Mouse (Mus musculus) CH12.LX (cell line): Measurements from ENCODE around the gene Med29. TPM values are rescaled to one million over a fixed set of nuclear protein-coding genes. Genes with fewer than 3 reads are reported as not detected.

Experiments
- DNase-seq: peaks from one replicate; pipeline ENCODE4 v3.0.0-alpha.2; 2013; ENCODE audit errors: extremely low read depth
- H3K27ac ChIP-seq: 2 replicates; pipeline ENCODE4 v1.5.1; 2012; ENCODE audit warnings: low read depth, mild to moderate bottlenecking, control low read depth, moderate library complexity; ENCODE audit not compliant: insufficient read depth
- H3K27me3 ChIP-seq: replicated peaks from 2 replicates; pipeline ENCODE3; 2012; ENCODE audit warnings: inconsistent platforms
- H3K36me3 ChIP-seq, 2 experiments: replicated peaks in 1 of 2; 2 replicates each; pipeline versions ENCODE3 to v1.6.1; 2012; ENCODE audit warnings: inconsistent platforms in 1 of 2, low read length in 1 of 2, mild to moderate bottlenecking in 1 of 2, mixed read lengths in 1 of 2, moderate library complexity in 1 of 2; ENCODE audit not compliant: control insufficient read depth in 1 of 2, insufficient read depth in 1 of 2
- H3K4me1 ChIP-seq, 2 experiments: 2 replicates each; pipeline ENCODE4 v1.6.1; 2012; ENCODE audit warnings: inconsistent platforms in 1 of 2, moderate library complexity in 1 of 2; ENCODE audit not compliant: insufficient read depth in 2 of 2, control insufficient read depth in 1 of 2
- H3K4me2 ChIP-seq: 2 replicates; pipeline ENCODE4 v1.6.1; 2012; ENCODE audit warnings: low read depth, mild to moderate bottlenecking, control low read depth; ENCODE audit not compliant: poor library complexity, insufficient read depth, severe bottlenecking
- H3K4me3 ChIP-seq, 3 experiments: fragments of 150-350 bp in 1 of 3; sonication (generic) in 1 of 3; replicated peaks in 1 of 3; 2 replicates each; pipeline versions ENCODE3 to v1.5.1; 2011 to 2012; ENCODE audit warnings: low read depth in 2 of 3, low read length in 2 of 3, mild to moderate bottlenecking in 2 of 3, moderate library complexity in 2 of 3, control low read depth in 1 of 3, improper control_type of control experiment in 1 of 3, inconsistent platforms in 1 of 3, mixed read lengths in 1 of 3; ENCODE audit not compliant: poor library complexity in 1 of 3
- H3K79me2 ChIP-seq: replicated peaks from 2 replicates; pipeline ENCODE4 v1.6.1; 2012; ENCODE audit warnings: mild to moderate bottlenecking, moderate library complexity; ENCODE audit not compliant: control insufficient read depth, poor library complexity, insufficient read depth, severe bottlenecking; ENCODE audit errors: extremely low read depth
- H3K9ac ChIP-seq: 2 replicates; pipeline ENCODE4 v1.6.1; 2012; ENCODE audit warnings: low read depth, mild to moderate bottlenecking, control low read depth, moderate library complexity; ENCODE audit not compliant: insufficient read depth
- H3K9me3 ChIP-seq: replicated peaks from 2 replicates; pipeline ENCODE3; 2012; ENCODE audit warnings: low read length, inconsistent platforms, mixed read lengths
- BHLHE40 ChIP-seq: IDR thresholded peaks from 2 replicates; pipeline ENCODE4 v1.6.1; 2011; ENCODE audit warnings: mild to moderate bottlenecking, low read depth, low read length, improper control_type of control experiment
- CHD1 ChIP-seq: IDR thresholded peaks from 2 replicates; pipeline ENCODE4 v1.6.1; 2012; ENCODE audit warnings: low read depth, low read length, improper control_type of control experiment, inconsistent platforms
- CHD2 ChIP-seq: IDR thresholded peaks from 2 replicates; pipeline ENCODE4 v1.6.1; 2011; ENCODE audit warnings: low read length, improper control_type of control experiment
- CTCF ChIP-seq, 2 experiments: IDR thresholded peaks in 1 of 2; conservative IDR thresholded peaks in 1 of 2; 2 replicates each; pipeline ENCODE4 v1.5.1; 2011 to 2012; ENCODE audit warnings: low read depth in 2 of 2, low read length in 2 of 2, improper control_type of control experiment in 1 of 2, inconsistent platforms in 1 of 2, mild to moderate bottlenecking in 1 of 2, moderate library complexity in 1 of 2
- E2F4 ChIP-seq: IDR thresholded peaks from 2 replicates; pipeline ENCODE4 v1.6.1; 2011; ENCODE audit warnings: low read depth, low read length, improper control_type of control experiment; ENCODE audit not compliant: insufficient replicate concordance
- ELF1 ChIP-seq: IDR thresholded peaks from 2 replicates; pipeline ENCODE4 v1.6.1; 2014; ENCODE audit warnings: low read depth, mild to moderate bottlenecking, inconsistent platforms, low read length, improper control_type of control experiment
- EP300 ChIP-seq: IDR thresholded peaks from 2 replicates; pipeline ENCODE4 v1.6.1; 2011; ENCODE audit warnings: low read length, improper control_type of control experiment
- ETS1 ChIP-seq: conservative IDR thresholded peaks from 2 replicates; pipeline ENCODE4 v1.6.1; 2012; ENCODE audit warnings: low read depth, mild to moderate bottlenecking, inconsistent platforms, low read length, improper control_type of control experiment, moderate library complexity
- GABPA ChIP-seq: IDR thresholded peaks from 2 replicates; pipeline ENCODE4 v1.6.1; 2012; ENCODE audit warnings: low read depth, low read length, improper control_type of control experiment, inconsistent platforms; ENCODE audit not compliant: insufficient replicate concordance
- HCFC1 ChIP-seq: IDR thresholded peaks from 2 replicates; pipeline ENCODE4 v1.6.1; 2012; ENCODE audit warnings: low read depth, mild to moderate bottlenecking, inconsistent platforms, low read length, improper control_type of control experiment
- IRF4 ChIP-seq: IDR thresholded peaks from 2 replicates; pipeline ENCODE4 v1.6.1; 2014; ENCODE audit warnings: low read depth, mild to moderate bottlenecking, inconsistent platforms, low read length, improper control_type of control experiment
- JUN ChIP-seq: IDR thresholded peaks from 2 replicates; pipeline ENCODE4 v1.6.1; 2011; ENCODE audit warnings: low read depth, mild to moderate bottlenecking, low read length, improper control_type of control experiment, moderate library complexity; ENCODE audit not compliant: insufficient read depth
- JUND ChIP-seq: conservative IDR thresholded peaks from 2 replicates; pipeline ENCODE4 v1.6.1; 2011; ENCODE audit warnings: low read depth, low read length, improper control_type of control experiment
- KAT2A ChIP-seq: IDR thresholded peaks from 2 replicates; pipeline ENCODE4 v1.6.1; 2012; ENCODE audit warnings: low read length, improper control_type of control experiment, inconsistent platforms; ENCODE audit not compliant: insufficient replicate concordance
- MAFK ChIP-seq: IDR thresholded peaks from 2 replicates; pipeline ENCODE4 v1.6.1; 2011; ENCODE audit warnings: low read length, improper control_type of control experiment; ENCODE audit not compliant: insufficient replicate concordance
- MAX ChIP-seq: IDR thresholded peaks from 2 replicates; pipeline ENCODE4 v1.6.1; 2011; ENCODE audit warnings: low read length, improper control_type of control experiment
- MAZ ChIP-seq: IDR thresholded peaks from 2 replicates; pipeline ENCODE4 v1.6.1; 2012; ENCODE audit warnings: low read depth, mild to moderate bottlenecking, inconsistent platforms, low read length, improper control_type of control experiment, moderate library complexity
- MEF2A ChIP-seq: IDR thresholded peaks from 2 replicates; pipeline ENCODE4 v1.6.1; 2014; ENCODE audit warnings: low read depth, mild to moderate bottlenecking, inconsistent platforms, low read length, improper control_type of control experiment, borderline replicate concordance
- MXI1 ChIP-seq: IDR thresholded peaks from 2 replicates; pipeline ENCODE4 v1.6.1; 2011; ENCODE audit warnings: mild to moderate bottlenecking, low read depth, low read length, improper control_type of control experiment
- MYC ChIP-seq: IDR thresholded peaks from 2 replicates; pipeline ENCODE4 v1.6.1; 2011; ENCODE audit warnings: low read depth, mild to moderate bottlenecking, improper control_type of control experiment, low read length
- NELFE ChIP-seq: IDR thresholded peaks from 2 replicates; pipeline ENCODE4 v1.6.1; 2011; ENCODE audit warnings: low read depth, low read length, improper control_type of control experiment
- NRF1 ChIP-seq: IDR thresholded peaks from 2 replicates; pipeline ENCODE4 v1.6.1; 2014; ENCODE audit warnings: low read depth, mild to moderate bottlenecking, inconsistent platforms, low read length, improper control_type of control experiment, moderate library complexity
- PAX5 ChIP-seq: IDR thresholded peaks from 2 replicates; pipeline ENCODE4 v1.6.1; 2012; ENCODE audit warnings: low read length, inconsistent platforms, mixed read lengths
- POLR2A ChIP-seq: IDR thresholded peaks from 2 replicates; pipeline ENCODE4 v1.6.1; 2011; ENCODE audit warnings: low read depth, mild to moderate bottlenecking, improper control_type of control experiment, low read length
- POLR2AphosphoS2 ChIP-seq: IDR thresholded peaks from 2 replicates; pipeline ENCODE4 v1.6.1; 2011; ENCODE audit warnings: low read depth, low read length, improper control_type of control experiment
- RAD21 ChIP-seq: IDR thresholded peaks from 2 replicates; pipeline ENCODE4 v1.6.1; 2011; ENCODE audit warnings: low read depth, mild to moderate bottlenecking, low read length, improper control_type of control experiment, moderate library complexity
- RCOR1 ChIP-seq: conservative IDR thresholded peaks from 2 replicates; pipeline ENCODE4 v1.6.1; 2012; ENCODE audit warnings: low read depth, mild to moderate bottlenecking, inconsistent platforms, low read length, improper control_type of control experiment
- SIN3A ChIP-seq: IDR thresholded peaks from 2 replicates; pipeline ENCODE4 v1.6.1; 2012; ENCODE audit warnings: low read length, improper control_type of control experiment, inconsistent platforms
- SMC3 ChIP-seq: IDR thresholded peaks from 2 replicates; pipeline ENCODE4 v1.6.1; 2011; ENCODE audit warnings: low read depth, low read length, improper control_type of control experiment
- TBP ChIP-seq: conservative IDR thresholded peaks from 2 replicates; pipeline ENCODE4 v1.6.1; 2011; ENCODE audit warnings: low read depth, low read length, improper control_type of control experiment
- TCF12 ChIP-seq: IDR thresholded peaks from 2 replicates; pipeline ENCODE4 v1.6.1; 2014; ENCODE audit warnings: low read depth, mild to moderate bottlenecking, inconsistent platforms, low read length, improper control_type of control experiment
- UBTF ChIP-seq: IDR thresholded peaks from 2 replicates; pipeline ENCODE4 v1.6.1; 2012; ENCODE audit warnings: low read depth, mild to moderate bottlenecking, inconsistent platforms, low read length, improper control_type of control experiment, moderate library complexity
- USF1 ChIP-seq: IDR thresholded peaks from 2 replicates; pipeline ENCODE4 v1.6.1; 2014; ENCODE audit warnings: low read depth, mild to moderate bottlenecking, inconsistent platforms, low read length, improper control_type of control experiment
- USF2 ChIP-seq: conservative IDR thresholded peaks from 2 replicates; pipeline ENCODE4 v1.6.1; 2011; ENCODE audit warnings: low read depth, low read length, improper control_type of control experiment
- ZC3H11A ChIP-seq: IDR thresholded peaks from 2 replicates; pipeline ENCODE4 v1.6.1; 2012; ENCODE audit warnings: low read depth, mild to moderate bottlenecking, inconsistent platforms, low read length, improper control_type of control experiment
- ZKSCAN1 ChIP-seq: IDR thresholded peaks from 2 replicates; pipeline ENCODE4 v1.6.1; 2012; ENCODE audit warnings: low read depth, inconsistent platforms, low read length, improper control_type of control experiment, borderline replicate concordance
- ZMIZ1 ChIP-seq: IDR thresholded peaks from 2 replicates; pipeline ENCODE4 v1.6.1; 2012; ENCODE audit warnings: low read depth, mild to moderate bottlenecking, inconsistent platforms, low read length, improper control_type of control experiment
- ZNF384 ChIP-seq: IDR thresholded peaks from 2 replicates; pipeline ENCODE4 v1.6.1; 2012; ENCODE audit warnings: low read depth, low read length, improper control_type of control experiment, inconsistent platforms
- dilution Hi-C: fragments of 300-500 bp; cut with MboI; formaldehyde crosslinking; loops from 2 replicates; pipeline ENCODE4 v1.14.3; 2020; ENCODE audit warnings: low sequenced_read_pairs; ENCODE audit not compliant: extremely low pct_unique_long_range_greater_than_20kb, extremely low pct_ligation_motif_present
- in situ Hi-C: fragments of 300-500 bp; cut with MboI; formaldehyde crosslinking; loops from 3 replicates; pipeline ENCODE4 v1.14.3; 2019; ENCODE audit warnings: low sequenced_read_pairs, low pct_ligation_motif_present, low pct_unique_long_range_greater_than_20kb, mixed read lengths
- polyA plus RNA-seq: library from polyadenylated mRNA; unstranded; fragments of >175 nt; gene quantifications from 2 replicates; pipeline ENCODE4 v1.2.1, GENCODE M21; 2012; ENCODE audit warnings: low read depth; ENCODE audit not compliant: insufficient read length
- total RNA-seq, 2 experiments: library from RNA; depleted of rRNA; stranded (reverse); fragments of 300-350 nt in 1 of 2; fragments of >200 nt in 1 of 2; gene quantifications; 2 replicates each; pipeline ENCODE4 v1.2.3; 2012 to 2014

Med29 gene
- total and polyA plus RNA-seq, 3 experiments: 19.8 to 26.9 (median 23.5) TPM

DNA sequence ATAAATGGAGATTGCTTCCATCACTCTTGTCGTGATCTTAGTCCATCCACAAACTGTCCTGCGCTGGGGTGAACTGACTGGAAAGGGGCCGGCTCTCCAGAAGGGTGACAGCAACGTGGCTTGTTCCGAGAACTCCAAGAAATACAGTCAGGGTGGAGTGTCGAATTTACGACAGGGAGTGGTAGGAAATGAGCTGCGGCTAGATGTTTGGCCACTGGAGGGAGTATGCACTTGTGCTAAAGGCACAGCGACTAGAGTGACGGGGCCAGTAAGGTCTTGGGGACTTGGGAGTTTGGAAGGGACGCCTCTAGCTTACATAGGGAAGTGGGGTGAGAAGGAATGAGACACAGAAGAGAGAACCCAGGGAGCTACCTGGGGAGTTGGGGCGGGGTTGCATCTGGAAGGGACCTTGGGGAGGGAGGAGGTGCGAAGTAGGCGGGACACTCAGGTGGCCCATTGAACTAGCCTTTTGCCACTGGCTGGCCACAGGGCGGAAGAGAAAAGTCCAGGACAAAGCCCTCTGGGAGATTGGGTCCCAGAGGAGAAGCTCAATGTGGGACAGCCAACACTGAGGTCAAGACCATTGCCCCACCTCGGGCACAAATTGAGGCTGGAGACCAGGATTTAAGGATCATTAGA lies 44.5 kb upstream of the Med29 start, which contains the start of gene Gmfg:
TSS of gene Gmfg (plus strand) at position 516 of the 639 bp plus-strand sequence.
- Histone ChIP-seq H3K27me3 (no peaks in the 10 kb centered on the region), H3K4me3 (peak within 1 kb of the TSS; percentile 55 to 79 (median 76)), H3K9ac (peak within 1 kb of the TSS; percentile 67), H3K36me3 (peaks cover 0 to 14% of the 10 kb centered on the region in 2 experiments), H3K79me2 (peaks cover 4% of the 10 kb centered on the region), H3K4me1 (peaks cover 10 to 63% of the 10 kb centered on the region in 2 experiments; a peak in 3 of 4 replicates), H3K27ac (peak within 1 kb of the TSS; percentile 53), H3K4me2 (peak within 1 kb of the TSS; percentile 86), H3K9me3 (no peaks in the 10 kb centered on the region)
- DNase-seq: peak; percentile 89
- in situ Hi-C loops (loop anchor here (5.0 kb wide), 1 partner anchor 95 kb away; no protein-coding TSS in a partner anchor), dilution Hi-C loops (no loop called here)
- TF ChIP-seq MYC (no peak), POLR2AphosphoS2 (no peak), JUN (no peak), ZMIZ1 (no peak), MXI1 (peak; percentile 56; the same call in 1 of the 2 replicates), SIN3A (peak; percentile 75), CHD2 (no peak), RCOR1 (0 out of 2 replicates have a peak, but pooled peaks have one; percentile 52), EP300 (no peak), ETS1 (no peak), MAZ (0 out of 2 replicates have a peak, but pooled peaks have one; percentile 58), GABPA (no peak), ZC3H11A (0 out of 2 replicates have a peak, but pooled peaks have one; percentile 12), ELF1 (peak; percentile 28; the same call in 1 of the 2 replicates), PAX5 (no peak), NRF1 (0 out of 2 replicates have a peak, but pooled peaks have one; percentile 12), MEF2A (no peak; the same call in 1 of the 2 replicates), HCFC1 (no peak), RAD21 (peak; percentile 74), CHD1 (no peak), SMC3 (peak; percentile 82), ZKSCAN1 (no peak), ZNF384 (no peak), MAX (peak; percentile 36; the same call in 1 of the 2 replicates), USF1 (no peak), UBTF (no peak), TCF12 (no peak), KAT2A (0 out of 2 replicates have a peak, but pooled peaks have one; percentile 40), TBP (no peak), E2F4 (no peak), POLR2A (0 out of 2 replicates have a peak, but pooled peaks have one; percentile 35), JUND (no peak), CTCF (conservative IDR thresholded peaks at IDR 0.05 in 1 of 2, IDR thresholded peaks at IDR 0.05 in 1 of 2; ENCODE audit: low read depth in 2 of 2, low read length in 2 of 2) (peak in 1 of 2 experiments; percentile 91; a peak in 3 of 4 replicates), BHLHE40 (no peak; the same call in 1 of the 2 replicates), NELFE (peak; percentile 48; the same call in 1 of the 2 replicates), MAFK (no peak), IRF4 (peak; percentile 32; the same call in 1 of the 2 replicates), USF2 (no peak)
